Mouse (Mus musculus) inflammation-experienced regulatory T-cells (primary cell): ENCODE results near the gene Sumf2. TPM values are rescaled to one million over a fixed set of nuclear protein-coding genes. Genes with fewer than 3 reads are reported as not detected.

ENCODE experiments used
- polyA plus RNA-seq, 2 experiments: library from polyadenylated mRNA; unstranded; fragments of 100-300 nt; shearing (Covaris generic); gene quantifications; one replicate each; pipeline ENCODE4 v1.2.1; 2017

Gene Sumf2
- polyA plus RNA-seq, result 10 to 100 TPM; 22.9 to 40.9 TPM

GRCm38 (mm10) chr5:129846752-129847557, at the start of gene Sumf2:
Gene Sumf2, plus strand, starts transcription at chr5:129846986.

GRCm38 (mm10) chr5:129886911-129887636, 40.3 kb downstream of the Sumf2 start, which contains the start of gene Chchd2:
Gene Chchd2, minus strand, starts transcription at chr5:129887470.

GRCm38 (mm10) chr5:129895198-129896088, 48.7 kb downstream of the Sumf2 start, which contains the start of gene Zbed5:
Gene Zbed5, plus strand, starts transcription at chr5:129895723.

GRCm38 (mm10) chr5:129898449-129898848, 51.7 kb downstream of the Sumf2 start, which contains the start of gene Phkg1:
Gene Phkg1, minus strand, starts transcription at chr5:129898549.

GRCm38 (mm10) chr5:129908242-129908965, 61.6 kb downstream of the Sumf2 start, which contains the start of gene Nupr1l:
Gene Nupr1l, plus strand, starts transcription at chr5:129908540.

Other genes with a start within 250 kb of the Sumf2 start
- 1 to 10 TPM; 3.1 to 4.4 TPM for gene Zfp11, start 176.9 kb upstream of the Sumf2 start, polyA plus RNA-seq
- under 1 TPM; 0.30 to 0.54 TPM for gene Sept14, start 138.5 kb upstream of the Sumf2 start, polyA plus RNA-seq
- 100 to 1,000 TPM in 1 of 2 experiments, 10 to 100 TPM in 1; 89.5 to 115 TPM for gene Mrps17, start 131.5 kb upstream of the Sumf2 start, polyA plus RNA-seq
- gene Nipsnap2, start 121.9 kb upstream of the Sumf2 start, polyA plus RNA-seq, result 10 to 100 TPM; 27.5 to 38.4 TPM
- gene Psph, start 59.5 kb upstream of the Sumf2 start, polyA plus RNA-seq, result 10 to 100 TPM; 54.0 to 61.0 TPM
- 100 to 1,000 TPM; 415 to 430 TPM for gene Chchd2, start 40.5 kb downstream of the Sumf2 start, polyA plus RNA-seq
- gene Zbed5, start 48.7 kb downstream of the Sumf2 start, polyA plus RNA-seq, result 1 to 10 TPM; 1.3 to 3.4 TPM
- gene Phkg1, start 51.6 kb downstream of the Sumf2 start, polyA plus RNA-seq, result 1 to 10 TPM; 1.2 to 1.7 TPM
- gene Nupr1l, start 61.6 kb downstream of the Sumf2 start, polyA plus RNA-seq, result 1 to 10 TPM in 1 of 2 experiments, under 1 TPM in 1; 0.36 to 2.4 TPM
- 10 to 100 TPM; 15.3 to 17.9 TPM for gene Vkorc1l1, start 95.0 kb downstream of the Sumf2 start, polyA plus RNA-seq
- 10 to 100 TPM; 40.4 to 69.0 TPM for gene Gusb, start 156.1 kb downstream of the Sumf2 start, polyA plus RNA-seq
- gene Asl, start 182.3 kb downstream of the Sumf2 start, polyA plus RNA-seq, result 10 to 100 TPM; 66.8 to 69.6 TPM
- 10 to 100 TPM; 41.8 to 45.5 TPM for gene Crcp, start 182.3 kb downstream of the Sumf2 start, polyA plus RNA-seq
- gene Tpst1, start 226.3 kb downstream of the Sumf2 start, polyA plus RNA-seq, result 1 to 10 TPM; 6.8 to 7.4 TPM